Mouse (Mus musculus): ENCODE data around the gene Prss2. TPM values are rescaled to one million over a fixed set of nuclear protein-coding genes. Genes with fewer than 3 reads are reported as not detected.
"Not testable (repeated sequence)": the region's sequence is repeated elsewhere in the genome, so short reads cannot be mapped to it uniquely, and the experiment has no call there.

Prss2 gene
- polyA plus RNA-seq (2016; fragmentation: Nextera tagmentation; extraction: Ambion mirVana), result not detected in 2 replicates

- H3K27me3 ChIP-seq (replicated peaks; ENCODE audit: low read depth, poor library complexity, severe bottlenecking), result no peaks in the 10 kb centered on the region
- H3K27ac ChIP-seq (replicated peaks), result no peak within 1 kb of the TSS
- H3K9me3 ChIP-seq, result no peaks in the 10 kb centered on the region
- no peaks in the 10 kb centered on the region for H3K4me1 ChIP-seq
- 82% methylated on average over 1 of the region's 1 CpGs for WGBS
- no peaks in the 10 kb centered on the region for H3K36me3 ChIP-seq (replicated peaks)
- H3K4me3 ChIP-seq, result no peak within 1 kb of the TSS
- DNase-seq (ENCODE audit: low spot score), result no peak
Measured at GRCm38 (mm10) chr6:41521487-41521886, at the start of gene Prss2. Prss2 (plus strand) TSS chr6:41521787.

GRCm38 (mm10) chr6:41499374-41499773 is 22.2 kb upstream of the Prss2 start:
- H3K4me1 ChIP-seq, result no peaks in the 10 kb centered on the region
- no peaks in the 10 kb centered on the region for H3K36me3 ChIP-seq (replicated peaks)
- no peak overlapping the region for H3K4me3 ChIP-seq
- no peaks in the 10 kb centered on the region for H3K27me3 ChIP-seq (replicated peaks; ENCODE audit: low read depth, poor library complexity, severe bottlenecking)
- 88% methylated on average over 3 of the region's 3 CpGs for WGBS
- no peak for DNase-seq (ENCODE audit: low spot score)
- no peaks in the 10 kb centered on the region for H3K9me3 ChIP-seq
- H3K27ac ChIP-seq (replicated peaks), result no peak overlapping the region

GRCm38 (mm10) chr6:41504915-41505314 is 16.7 kb upstream of the Prss2 start:
- no peak overlapping the region for H3K27ac ChIP-seq (replicated peaks)
- no peak overlapping the region for H3K4me3 ChIP-seq
- 94% methylated on average over 2 of the region's 2 CpGs for WGBS
- H3K4me1 ChIP-seq, result no peaks in the 10 kb centered on the region
- H3K9me3 ChIP-seq, result no peaks in the 10 kb centered on the region
- H3K36me3 ChIP-seq (replicated peaks), result no peaks in the 10 kb centered on the region
- no peaks in the 10 kb centered on the region for H3K27me3 ChIP-seq (replicated peaks; ENCODE audit: low read depth, poor library complexity, severe bottlenecking)
- no peak for DNase-seq (ENCODE audit: low spot score)

GRCm38 (mm10) chr6:41505323-41505722 is 16.3 kb upstream of the Prss2 start:
- Histone ChIP-seq H3K4me3 (no peak overlapping the region), H3K27me3 (replicated peaks; ENCODE audit: low read depth, poor library complexity, severe bottlenecking) (no peaks in the 10 kb centered on the region), H3K9me3 (no peaks in the 10 kb centered on the region), H3K4me1 (no peaks in the 10 kb centered on the region), H3K36me3 (replicated peaks) (no peaks in the 10 kb centered on the region), H3K27ac (replicated peaks) (no peak overlapping the region)
- WGBS, result 78% methylated on average over 6 of the region's 6 CpGs
- DNase-seq (ENCODE audit: low spot score), result no peak

GRCm38 (mm10) chr6:41518017-41518524 is 3.5 kb upstream of the Prss2 start:
- Histone ChIP-seq H3K36me3 (replicated peaks) (no peaks in the 10 kb centered on the region), H3K4me1 (no peaks in the 10 kb centered on the region), H3K9me3 (no peaks in the 10 kb centered on the region), H3K4me3 (no peak overlapping the region), H3K27me3 (replicated peaks; ENCODE audit: low read depth, poor library complexity, severe bottlenecking) (no peaks in the 10 kb centered on the region), H3K27ac (replicated peaks) (no peak overlapping the region)
- no peak for DNase-seq (ENCODE audit: low spot score)
- 81% methylated on average over 6 of the region's 6 CpGs for WGBS

DNA sequence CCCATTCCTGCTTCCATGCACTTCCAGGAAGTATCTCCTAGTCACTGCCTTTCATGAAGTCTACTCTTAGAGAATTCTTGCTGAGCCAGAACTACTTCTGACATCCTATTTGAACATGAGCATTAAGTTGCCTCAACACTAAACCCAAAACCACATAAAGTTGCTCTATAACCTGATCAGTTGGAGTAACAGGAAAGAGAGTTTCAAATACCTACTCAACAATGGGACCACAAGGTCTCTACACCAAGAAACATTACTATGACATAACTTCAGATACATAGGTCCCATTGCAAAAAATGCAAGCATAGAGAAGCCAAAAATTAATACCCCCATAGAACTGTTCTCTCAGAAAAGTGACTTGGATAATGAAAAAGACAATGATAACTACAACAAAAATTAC is 4.9 kb downstream of the Prss2 start:
- H3K4me1 ChIP-seq, result no peaks in the 10 kb centered on the region
- H3K9me3 ChIP-seq, result no peaks in the 10 kb centered on the region
- no peaks in the 10 kb centered on the region for H3K27me3 ChIP-seq (replicated peaks; ENCODE audit: low read depth, poor library complexity, severe bottlenecking)
- H3K36me3 ChIP-seq (replicated peaks), result no peaks in the 10 kb centered on the region
- H3K27ac ChIP-seq (replicated peaks), result no peak overlapping the region
- DNase-seq (ENCODE audit: low spot score), result no peak
- no peak overlapping the region for H3K4me3 ChIP-seq

DNA sequence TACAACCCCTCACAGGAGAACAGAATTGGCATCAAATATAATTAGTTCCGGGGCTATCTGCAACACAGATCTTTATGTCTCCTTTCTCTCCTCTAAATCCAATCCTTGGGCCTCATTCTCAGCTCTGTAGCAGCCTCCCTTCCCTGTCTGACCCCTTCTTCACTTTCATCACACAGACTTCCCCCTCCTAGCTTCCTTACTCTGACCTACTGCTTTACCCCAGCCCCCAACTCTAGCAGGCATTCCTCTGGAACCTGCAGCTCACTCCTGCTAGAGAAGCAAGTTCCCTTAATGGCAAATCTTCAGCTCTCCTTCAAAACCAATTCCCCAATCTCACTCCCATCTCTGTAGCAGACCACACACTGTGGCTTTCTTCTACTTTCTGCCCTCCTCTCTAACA is 5.8 kb downstream of the Prss2 start:
- no peaks in the 10 kb centered on the region for H3K4me1 ChIP-seq
- H3K27ac ChIP-seq (replicated peaks), result no peak overlapping the region
- H3K27me3 ChIP-seq (replicated peaks; ENCODE audit: low read depth, poor library complexity, severe bottlenecking), result no peaks in the 10 kb centered on the region
- DNase-seq (ENCODE audit: low spot score), result no peak
- H3K36me3 ChIP-seq (replicated peaks), result no peaks in the 10 kb centered on the region
- H3K9me3 ChIP-seq, result no peaks in the 10 kb centered on the region
- WGBS, result 81% methylated on average over 1 of the region's 1 CpGs
- no peak overlapping the region for H3K4me3 ChIP-seq

DNA sequence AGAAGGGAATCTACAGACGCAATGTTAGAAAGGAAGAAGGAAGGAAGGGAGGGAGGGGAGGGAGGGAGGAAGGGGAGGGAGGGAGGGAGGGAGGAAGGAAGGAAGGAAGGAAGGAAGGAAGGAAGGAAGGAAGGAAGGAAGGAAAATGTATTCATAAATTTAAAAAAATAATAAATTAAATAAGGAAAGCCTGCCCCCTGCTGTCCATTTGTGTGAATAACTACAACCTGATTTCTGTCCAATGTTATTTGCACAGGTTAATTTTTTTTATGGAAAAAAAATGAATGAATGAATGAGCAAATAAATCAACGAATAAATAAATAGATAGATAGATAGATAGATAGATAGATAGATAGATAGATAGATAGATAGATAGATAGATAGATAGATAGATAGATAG is 8.4 kb downstream of the Prss2 start:
- not testable (repeated sequence) for H3K4me3 ChIP-seq; H3K36me3 ChIP-seq (replicated peaks); H3K4me1 ChIP-seq; H3K27ac ChIP-seq (replicated peaks); H3K27me3 ChIP-seq (replicated peaks; ENCODE audit: low read depth, poor library complexity, severe bottlenecking); H3K9me3 ChIP-seq; DNase-seq (ENCODE audit: low spot score)
- WGBS, result 30% methylated on average over 2 of the region's 2 CpGs

GRCm38 (mm10) chr6:41532181-41532580 is 10.6 kb downstream of the Prss2 start:
- Histone ChIP-seq H3K27me3 (replicated peaks; ENCODE audit: low read depth, poor library complexity, severe bottlenecking) (no peaks in the 10 kb centered on the region), H3K9me3 (no peaks in the 10 kb centered on the region), H3K4me3 (no peak overlapping the region), H3K4me1 (no peaks in the 10 kb centered on the region), H3K27ac (replicated peaks) (no peak overlapping the region), H3K36me3 (replicated peaks) (no peaks in the 10 kb centered on the region)
- DNase-seq (ENCODE audit: low spot score), result no peak
- 81% methylated on average over 4 of the region's 4 CpGs for WGBS

GRCm38 (mm10) chr6:41532687-41533284 is 11.2 kb downstream of the Prss2 start:
- Histone ChIP-seq H3K27me3 (replicated peaks; ENCODE audit: low read depth, poor library complexity, severe bottlenecking) (no peaks in the 10 kb centered on the region), H3K4me1 (no peaks in the 10 kb centered on the region), H3K27ac (replicated peaks) (no peak overlapping the region), H3K36me3 (replicated peaks) (no peaks in the 10 kb centered on the region), H3K4me3 (no peak overlapping the region), H3K9me3 (no peaks in the 10 kb centered on the region)
- 85% methylated on average over 8 of the region's 8 CpGs for WGBS
- DNase-seq (ENCODE audit: low spot score), result no peak

DNA sequence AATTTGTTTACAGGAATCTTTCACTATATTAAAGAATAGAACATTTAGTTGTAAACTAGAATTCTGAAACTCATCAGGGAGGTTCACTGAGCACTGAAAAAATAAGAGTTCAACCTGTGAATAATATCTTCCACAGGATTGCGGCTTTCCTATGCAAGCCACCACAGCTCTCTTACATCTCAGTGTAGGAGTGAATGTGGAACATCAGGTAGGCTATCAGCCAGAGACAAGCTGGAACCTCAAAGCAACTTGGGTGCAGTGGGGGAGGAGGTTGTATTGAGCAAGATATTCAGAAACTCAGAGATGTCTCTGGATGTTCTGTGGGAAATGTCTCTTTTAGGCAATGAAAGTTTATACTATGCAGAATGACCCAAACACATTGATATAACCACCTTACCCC is 15.8 kb downstream of the Prss2 start:
- Histone ChIP-seq H3K27me3 (replicated peaks; ENCODE audit: low read depth, poor library complexity, severe bottlenecking) (peaks cover 9% of the 10 kb centered on the region), H3K36me3 (replicated peaks) (no peaks in the 10 kb centered on the region), H3K9me3 (no peaks in the 10 kb centered on the region), H3K4me3 (no peak overlapping the region), H3K4me1 (no peaks in the 10 kb centered on the region), H3K27ac (replicated peaks) (no peak overlapping the region)
- no peak for DNase-seq (ENCODE audit: low spot score)
- WGBS, result 90% methylated on average over 1 of the region's 1 CpGs

DNA sequence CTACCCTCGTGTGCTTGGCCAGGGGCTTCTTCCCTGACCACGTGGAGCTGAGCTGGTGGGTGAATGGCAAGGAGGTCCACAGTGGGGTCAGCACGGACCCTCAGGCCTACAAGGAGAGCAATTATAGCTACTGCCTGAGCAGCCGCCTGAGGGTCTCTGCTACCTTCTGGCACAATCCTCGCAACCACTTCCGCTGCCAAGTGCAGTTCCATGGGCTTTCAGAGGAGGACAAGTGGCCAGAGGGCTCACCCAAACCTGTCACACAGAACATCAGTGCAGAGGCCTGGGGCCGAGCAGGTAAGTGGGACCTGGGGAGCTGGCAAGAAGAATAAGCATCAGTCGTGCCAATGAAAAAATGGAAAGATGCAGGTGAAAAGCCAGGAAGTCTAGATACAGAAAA is 16.7 kb downstream of the Prss2 start:
- not testable (repeated sequence) for H3K27ac ChIP-seq (replicated peaks); H3K4me3 ChIP-seq; H3K4me1 ChIP-seq; H3K36me3 ChIP-seq (replicated peaks); H3K9me3 ChIP-seq; DNase-seq (ENCODE audit: low spot score)
- H3K27me3 ChIP-seq (replicated peaks; ENCODE audit: low read depth, poor library complexity, severe bottlenecking), result peaks cover 18% of the 10 kb centered on the region
- WGBS, result 75% methylated on average over 7 of the region's 8 CpGs

DNA sequence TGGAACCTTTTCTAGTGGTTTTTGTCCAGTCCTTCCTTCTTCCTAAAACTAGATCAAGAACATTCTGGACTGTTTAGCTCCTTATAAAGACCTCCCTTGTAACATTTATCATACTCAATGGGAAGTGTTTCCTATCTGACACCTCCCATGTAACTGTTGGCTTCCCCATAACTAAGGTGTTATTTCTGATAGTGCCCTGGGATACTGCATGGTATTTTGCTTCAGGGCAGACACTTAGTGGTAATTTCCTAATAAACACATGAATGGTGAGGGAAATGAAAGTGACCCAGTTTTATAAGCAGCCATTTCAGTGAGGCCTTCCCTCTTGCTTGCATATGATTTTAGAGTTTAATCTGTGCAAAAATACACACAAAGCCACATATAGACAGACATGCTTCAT is 19.2 kb downstream of the Prss2 start:
- no peak overlapping the region for H3K4me3 ChIP-seq
- H3K9me3 ChIP-seq, result no peaks in the 10 kb centered on the region
- H3K36me3 ChIP-seq (replicated peaks), result no peaks in the 10 kb centered on the region
- peaks cover 36% of the 10 kb centered on the region for H3K27me3 ChIP-seq (replicated peaks; ENCODE audit: low read depth, poor library complexity, severe bottlenecking)
- H3K4me1 ChIP-seq, result peaks cover 6% of the 10 kb centered on the region
- no peak overlapping the region for H3K27ac ChIP-seq (replicated peaks)
- no peak for DNase-seq (ENCODE audit: low spot score)

DNA sequence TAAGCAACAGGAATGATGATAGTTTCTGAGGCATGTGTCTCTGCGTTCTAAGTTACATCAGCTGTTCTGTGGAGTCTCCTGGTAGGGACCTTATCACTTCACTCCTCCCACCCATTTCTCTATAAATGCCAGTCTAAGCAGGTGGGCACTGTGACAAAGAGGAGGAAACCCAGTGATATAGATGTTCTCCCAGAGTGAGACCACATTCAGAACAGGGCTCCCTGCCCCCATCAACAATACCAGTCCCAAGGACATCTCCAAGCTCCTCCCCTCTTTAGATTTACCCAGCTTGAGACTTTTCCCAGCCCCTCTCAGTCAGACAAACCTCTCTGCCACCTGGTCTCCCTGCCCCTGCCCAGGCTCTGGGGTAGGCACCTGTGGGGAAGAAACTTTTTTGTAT is 20.2 kb downstream of the Prss2 start:
- H3K27me3 ChIP-seq (replicated peaks; ENCODE audit: low read depth, poor library complexity, severe bottlenecking), result peaks cover 36% of the 10 kb centered on the region
- no peak overlapping the region for H3K4me3 ChIP-seq
- WGBS, result 86% methylated on average over 1 of the region's 1 CpGs
- H3K9me3 ChIP-seq, result no peaks in the 10 kb centered on the region
- no peak for DNase-seq (ENCODE audit: low spot score)
- peaks cover 6% of the 10 kb centered on the region for H3K4me1 ChIP-seq
- no peaks in the 10 kb centered on the region for H3K36me3 ChIP-seq (replicated peaks)
- H3K27ac ChIP-seq (replicated peaks), result no peak overlapping the region
